Mouse (Mus musculus) kidney, adult 2 months (tissue): ENCODE measurements around the gene Selenon. TPM values are rescaled to one million over a fixed set of nuclear protein-coding genes. Genes with fewer than 3 reads are reported as not detected.
A peak's percentile ranks its signal among the peaks of the same experiment; 100 is the strongest.

Source experiments
- DNase-seq: peaks from one replicate; pipeline ENCODE4 v3.0.0; 2021
- H3K27ac ChIP-seq: fragments of 200-500 bp; 2 replicates; pipeline ENCODE4 v1.5.1; 2012; ENCODE audit warnings: low read depth, low read length, control low read depth, inconsistent platforms; ENCODE audit not compliant: insufficient read depth
- H3K27me3 ChIP-seq: fragments of 200-500 bp; replicated peaks from 2 replicates; pipeline ENCODE4 v1.6.1; 2012; ENCODE audit warnings: mild to moderate bottlenecking, moderate library complexity, low read length, inconsistent platforms; ENCODE audit not compliant: control insufficient read depth, insufficient read depth
- H3K36me3 ChIP-seq: fragments of 200-500 bp; 2 replicates; pipeline ENCODE4 v1.6.1; 2012; ENCODE audit warnings: mild to moderate bottlenecking, moderate library complexity, low read length, inconsistent platforms; ENCODE audit not compliant: control insufficient read depth, insufficient read depth
- H3K4me1 ChIP-seq: fragments of 200-500 bp; 2 replicates; pipeline ENCODE4 v1.6.1; 2011; ENCODE audit warnings: low read length; ENCODE audit not compliant: control insufficient read depth, insufficient read depth
- H3K4me3 ChIP-seq: fragments of 200-500 bp; 2 replicates; pipeline ENCODE4 v1.5.1; 2011; ENCODE audit warnings: mild to moderate bottlenecking, low read depth, low read length, control low read depth; ENCODE audit not compliant: insufficient read depth
- CTCF ChIP-seq: fragments of 200-500 bp; conservative IDR thresholded peaks from 2 replicates; pipeline ENCODE4 v1.5.1; 2011; ENCODE audit warnings: low read depth, mild to moderate bottlenecking, control low read depth, low read length, moderate library complexity, mixed read lengths; ENCODE audit not compliant: insufficient read depth, insufficient read length
- POLR2A ChIP-seq: fragments of 200-500 bp; IDR thresholded peaks from one replicate; pipeline ENCODE4 v1.6.1; 2011; ENCODE audit warnings: low read depth, low read length, control low read depth
- WGBS: fragments of 180-500 bp; shearing (Covaris S2); methylation state at CpG from one replicate; pipeline ENCODE4 v1.1.7; 2018; 5-methylcytosine and 5-hydroxymethylcytosine counted together
- polyA plus RNA-seq: library from polyadenylated mRNA; depleted of rRNA; stranded (reverse); fragments of >200 nt; gene quantifications from 2 replicates; pipeline ENCODE4 v1.2.3, GENCODE M21; 2012

Selenon gene
- polyA plus RNA-seq, 1 experiment, result 9.8 TPM

GRCm38 (mm10) chr4:134578407-134578806 is 26.4 kb upstream of the Selenon start:
- Histone ChIP-seq H3K4me1 (peaks cover 3% of the 10 kb centered on the region; the same call in 1 of the 2 replicates), H3K27ac (no peak overlapping the region), H3K36me3 (no peaks in the 10 kb centered on the region), H3K4me3 (no peak overlapping the region), H3K27me3 (no peaks in the 10 kb centered on the region)
- no peak for DNase-seq
- 67% methylated on average over 5 of the region's 5 CpGs for WGBS
- TF ChIP-seq POLR2A (no peak), CTCF (no peak)

- TF ChIP-seq POLR2A (no peak), CTCF (no peak)
- H3K36me3 ChIP-seq, result no peaks in the 10 kb centered on the region
- peaks cover 3% of the 10 kb centered on the region; the same call in 1 of the 2 replicates for H3K4me1 ChIP-seq
- DNase-seq, result no peak
- no peak overlapping the region for H3K27ac ChIP-seq
- WGBS, result 94% methylated on average over 2 of the region's 2 CpGs
- H3K27me3 ChIP-seq, result no peaks in the 10 kb centered on the region
- no peak overlapping the region for H3K4me3 ChIP-seq
Measured at GRCm38 (mm10) chr4:134577281-134577680, 25.3 kb upstream of the Selenon start.

- WGBS, result 65% methylated on average over 11 of the region's 11 CpGs
- Histone ChIP-seq H3K4me3 (no peak overlapping the region), H3K36me3 (no peaks in the 10 kb centered on the region), H3K27ac (no peak overlapping the region), H3K27me3 (no peaks in the 10 kb centered on the region), H3K4me1 (peaks cover 3% of the 10 kb centered on the region; the same call in 1 of the 2 replicates)
- DNase-seq, result no peak
- TF ChIP-seq POLR2A, result no peak
- no peak for TF ChIP-seq CTCF
Measured at GRCm38 (mm10) chr4:134575486-134575885, 23.5 kb upstream of the Selenon start.

DNA sequence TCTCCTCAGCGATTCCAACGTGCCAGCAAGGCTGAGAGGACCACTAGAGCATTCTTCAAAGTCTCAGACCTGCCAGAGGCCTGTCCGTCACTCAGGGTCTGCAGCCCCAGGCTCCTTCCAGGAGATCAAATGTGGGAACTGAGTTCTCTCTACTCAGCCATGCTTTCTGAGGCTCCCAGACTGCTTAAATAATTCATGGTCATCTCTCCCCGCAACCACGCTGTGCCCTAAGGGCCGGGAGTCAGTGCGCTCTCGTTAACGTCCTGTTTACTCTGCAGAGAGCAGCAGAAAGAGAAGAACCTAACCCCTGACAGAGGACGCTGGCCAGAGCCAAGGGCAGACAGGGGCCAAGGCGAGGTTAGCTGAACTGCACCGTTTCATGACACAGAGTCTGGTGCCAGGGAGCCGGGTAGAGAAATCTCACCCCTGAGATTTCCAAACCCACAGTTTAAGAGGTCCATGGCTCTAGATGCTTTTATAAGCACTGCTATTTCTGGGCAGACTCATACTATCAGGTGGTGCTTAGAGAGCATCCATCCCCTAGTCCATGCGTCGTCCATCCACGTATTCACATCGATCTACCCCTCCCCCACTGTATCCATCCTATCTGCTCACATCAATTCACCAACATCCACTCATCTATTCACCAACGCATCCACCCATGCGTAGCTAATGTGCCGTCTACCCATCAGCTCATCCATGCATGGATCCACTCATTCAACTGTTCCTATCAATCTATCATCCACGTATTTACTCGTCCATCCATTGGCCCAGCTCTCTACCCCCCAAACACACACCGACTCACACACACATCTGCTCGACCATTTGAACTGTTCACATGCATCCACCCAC is 20.7 kb upstream of the Selenon start:
- Histone ChIP-seq H3K4me3 (no peak overlapping the region), H3K36me3 (no peaks in the 10 kb centered on the region), H3K27me3 (no peaks in the 10 kb centered on the region), H3K27ac (no peak overlapping the region), H3K4me1 (no peaks in the 10 kb centered on the region)
- no peak for TF ChIP-seq POLR2A
- no peak for TF ChIP-seq CTCF
- WGBS, result 72% methylated on average over 24 of the region's 24 CpGs
- no peak for DNase-seq

GRCm38 (mm10) chr4:134570704-134571451 is 18.9 kb upstream of the Selenon start:
- Histone ChIP-seq H3K27ac (no peak overlapping the region), H3K4me3 (no peak overlapping the region), H3K4me1 (no peaks in the 10 kb centered on the region), H3K27me3 (no peaks in the 10 kb centered on the region), H3K36me3 (no peaks in the 10 kb centered on the region)
- 76% methylated on average over 14 of the region's 14 CpGs for whole genome bisulfite sequencing
- TF ChIP-seq POLR2A (no peak), CTCF (no peak)
- DNase-seq, result no peak

GRCm38 (mm10) chr4:134569831-134570230 is 17.9 kb upstream of the Selenon start:
- Histone ChIP-seq H3K4me1 (no peaks in the 10 kb centered on the region), H3K4me3 (no peak overlapping the region), H3K27me3 (no peaks in the 10 kb centered on the region), H3K36me3 (no peaks in the 10 kb centered on the region), H3K27ac (no peak overlapping the region)
- 88% methylated on average over 8 of the region's 8 CpGs for WGBS
- no peak for DNase-seq
- TF ChIP-seq CTCF, result no peak
- no peak for TF ChIP-seq POLR2A

DNA sequence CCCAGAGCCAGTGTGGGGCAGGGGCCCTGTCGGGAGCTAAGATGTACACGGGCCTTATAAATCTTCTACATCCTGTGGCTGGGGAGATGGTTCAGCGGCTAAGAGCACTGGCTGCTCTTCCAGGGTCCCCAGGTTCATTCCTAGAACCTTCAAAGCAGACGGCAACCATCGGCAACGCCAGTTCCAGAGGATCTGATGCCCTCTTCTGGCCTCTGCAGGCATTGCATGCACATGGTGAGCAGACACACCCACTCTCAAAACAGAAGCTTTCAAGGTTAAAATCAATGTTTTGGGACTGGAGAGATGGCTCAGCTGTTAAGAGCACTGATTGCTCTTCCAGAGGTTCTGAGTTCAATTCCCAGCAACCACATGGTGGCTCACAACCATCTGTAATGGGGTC is 17.2 kb upstream of the Selenon start:
- H3K4me1 ChIP-seq, result no peaks in the 10 kb centered on the region
- WGBS, result 70% methylated on average over 6 of the region's 6 CpGs
- no peak for DNase-seq
- H3K4me3 ChIP-seq, result no peak overlapping the region
- no peak overlapping the region for H3K27ac ChIP-seq
- TF ChIP-seq CTCF, result peak; percentile 37; the same call in 1 of the 2 replicates
- no peak for TF ChIP-seq POLR2A
- no peaks in the 10 kb centered on the region for H3K27me3 ChIP-seq
- no peaks in the 10 kb centered on the region for H3K36me3 ChIP-seq
